Mouse (Mus musculus): ENCODE results near the gene Nup214.

Gene Nup214

GRCm38 (mm10) chr2:32043836-32044235 is 69.6 kb downstream of the Nup214 start:
- in situ Hi-C loops (cut with MboI) = no loop called here

- in situ Hi-C loops (cut with MboI) = no loop called here
These were observed 71.1 kb downstream of the Nup214 start for GRCm38 (mm10) chr2:32045375-32045774.

GRCm38 (mm10) chr2:32046009-32046408 is 71.8 kb downstream of the Nup214 start:
- in situ Hi-C loops (cut with MboI) = no loop called here

- in situ Hi-C loops (cut with MboI) = no loop called here
These were observed 73.1 kb downstream of the Nup214 start for GRCm38 (mm10) chr2:32047323-32047722.

- in situ Hi-C loops (cut with MboI) = no loop called here
These were observed 77.6 kb downstream of the Nup214 start for GRCm38 (mm10) chr2:32051791-32052190.

GRCm38 (mm10) chr2:32052418-32052817 is 78.2 kb downstream of the Nup214 start:
- in situ Hi-C loops (cut with MboI) = no loop called here

- in situ Hi-C loops (cut with MboI) = no loop called here
These were observed 81.2 kb downstream of the Nup214 start for GRCm38 (mm10) chr2:32055357-32055965.

- in situ Hi-C loops (cut with MboI) = no loop called here
These were observed 82.3 kb downstream of the Nup214 start for GRCm38 (mm10) chr2:32056524-32056923.

GRCm38 (mm10) chr2:32057360-32057759 is 83.1 kb downstream of the Nup214 start:
- in situ Hi-C loops (cut with MboI) = no loop called here

GRCm38 (mm10) chr2:32057794-32058193 is 83.6 kb downstream of the Nup214 start:
- in situ Hi-C loops (cut with MboI) = no loop called here

GRCm38 (mm10) chr2:32058241-32058640 is 84.0 kb downstream of the Nup214 start:
- in situ Hi-C loops (cut with MboI) = no loop called here

GRCm38 (mm10) chr2:32058716-32059115 is 84.5 kb downstream of the Nup214 start:
- in situ Hi-C loops (cut with MboI) = no loop called here

- in situ Hi-C loops (cut with MboI) = no loop called here
These were observed 85.4 kb downstream of the Nup214 start for GRCm38 (mm10) chr2:32059613-32060012.

- in situ Hi-C loops (cut with MboI) = no loop called here
These were observed 86.1 kb downstream of the Nup214 start for GRCm38 (mm10) chr2:32060228-32060805.

- in situ Hi-C loops (cut with MboI) = no loop called here
These were observed 87.0 kb downstream of the Nup214 start for GRCm38 (mm10) chr2:32061189-32061588.

GRCm38 (mm10) chr2:32061722-32062505 is 87.7 kb downstream of the Nup214 start:
- in situ Hi-C loops (cut with MboI) = no loop called here

GRCm38 (mm10) chr2:32062626-32063410 is 88.6 kb downstream of the Nup214 start:
- in situ Hi-C loops (cut with MboI) = no loop called here

GRCm38 (mm10) chr2:32063451-32064151 is 89.4 kb downstream of the Nup214 start:
- in situ Hi-C loops (cut with MboI) = no loop called here

GRCm38 (mm10) chr2:32064913-32065312 is 90.7 kb downstream of the Nup214 start:
- in situ Hi-C loops (cut with MboI) = no loop called here

- in situ Hi-C loops (cut with MboI) = no loop called here
These were observed 91.1 kb downstream of the Nup214 start for GRCm38 (mm10) chr2:32065371-32065791.

- in situ Hi-C loops (cut with MboI) = no loop called here
These were observed 91.8 kb downstream of the Nup214 start for GRCm38 (mm10) chr2:32066005-32066404.

Data from mature B cell (primary cell).